Mouse (Mus musculus): ENCODE results near the gene Mogat2. TPM values are rescaled to one million over a fixed set of nuclear protein-coding genes. Genes with fewer than 3 reads are reported as not detected.

Gene Mogat2
- polyA plus RNA-seq, 1 experiment from 2014 or later = 1.7 TPM

DNA sequence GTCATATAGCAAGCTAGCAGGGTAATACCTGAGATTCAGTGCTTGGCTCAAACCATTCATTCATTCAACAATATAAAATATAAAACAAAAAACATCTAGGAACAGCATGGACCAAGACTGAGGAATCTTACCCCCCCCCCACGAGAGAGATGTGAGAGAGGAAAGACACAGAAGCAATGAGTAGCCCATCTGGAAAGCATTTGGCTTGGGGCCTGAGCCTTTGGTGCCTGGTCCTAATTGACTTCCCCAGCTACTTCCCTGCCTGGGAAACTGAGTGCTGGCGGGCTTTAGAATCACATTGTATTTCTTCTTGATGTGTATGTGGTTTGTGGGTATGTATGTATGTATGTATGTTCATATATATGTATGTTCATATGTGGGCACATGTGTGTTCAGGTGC is 2.8 kb downstream of the Mogat2 start:
- Histone ChIP-seq H3K4me2 (ENCODE audit: low read length) (no peak overlapping the region), H3K4me1 (ENCODE audit: control insufficient read depth in 2 of 2, insufficient read depth in 2 of 2, low read length in 2 of 2) (peaks cover 10 to 17% of the 10 kb centered on the region in 2 experiments), H3K27ac (replicated peaks in 1 of 2; ENCODE audit: control insufficient read depth in 1 of 2, insufficient read depth in 1 of 2, low read depth in 2 of 2, low read length in 2 of 2) (no peak overlapping the region), H3K9me3 (ENCODE audit: control insufficient read depth, low read length) (no peaks in the 10 kb centered on the region), H3K36me3 (ENCODE audit: control insufficient read depth, insufficient read depth, low read length) (no peaks in the 10 kb centered on the region), H3K9ac (ENCODE audit: low read length) (no peak overlapping the region), H3K4me3 (ENCODE audit: control insufficient read depth in 1 of 2, insufficient read depth in 1 of 2, low read depth in 1 of 2, low read length in 2 of 2) (no peak overlapping the region), H3K27me3 (ENCODE audit: control insufficient read depth, insufficient read depth, low read length) (peaks cover 1% of the 10 kb centered on the region; the same call in 1 of the 2 replicates)
- ATAC-seq (ENCODE audit: insufficient number of reproducible peaks, insufficient read depth, low FRiP score, low read depth) = no peak
- 68% methylated on average over 2 of the region's 2 CpGs for WGBS

DNA sequence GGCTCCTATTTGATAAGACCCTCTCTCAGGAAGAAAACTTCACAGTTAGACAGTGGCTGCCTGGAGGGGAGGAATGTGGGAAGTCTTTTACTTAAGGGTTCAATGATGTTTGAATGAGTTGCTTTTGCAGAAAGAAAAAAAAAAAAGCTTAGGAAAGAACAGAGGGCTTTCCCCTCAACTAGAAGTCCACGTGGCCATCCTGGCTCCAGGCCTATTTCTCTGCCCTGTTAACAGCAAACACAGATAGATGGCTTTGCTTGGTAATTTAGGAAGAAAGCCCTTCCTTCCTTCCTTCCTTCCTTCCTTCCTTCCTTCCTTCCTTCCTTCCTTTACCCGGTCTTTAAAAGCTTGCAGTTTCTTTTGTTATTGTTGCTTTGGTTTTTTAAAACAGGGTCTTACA is 3.5 kb downstream of the Mogat2 start:
- Histone ChIP-seq H3K27me3 (ENCODE audit: control insufficient read depth, insufficient read depth, low read length) (no peaks in the 10 kb centered on the region), H3K36me3 (ENCODE audit: control insufficient read depth, insufficient read depth, low read length) (no peaks in the 10 kb centered on the region), H3K4me2 (ENCODE audit: low read length) (no peak overlapping the region), H3K4me3 (ENCODE audit: control insufficient read depth in 1 of 2, insufficient read depth in 1 of 2, low read depth in 1 of 2, low read length in 2 of 2) (no peak overlapping the region), H3K9ac (ENCODE audit: low read length) (no peak overlapping the region), H3K9me3 (ENCODE audit: control insufficient read depth, low read length) (no peaks in the 10 kb centered on the region), H3K27ac (replicated peaks in 1 of 2; ENCODE audit: control insufficient read depth in 1 of 2, insufficient read depth in 1 of 2, low read depth in 2 of 2, low read length in 2 of 2) (no peak overlapping the region), H3K4me1 (ENCODE audit: control insufficient read depth in 2 of 2, insufficient read depth in 2 of 2, low read length in 2 of 2) (peaks cover 10 to 17% of the 10 kb centered on the region in 2 experiments)
- no peak for ATAC-seq (ENCODE audit: insufficient number of reproducible peaks, insufficient read depth, low FRiP score, low read depth)
- WGBS = 42% methylated on average over 2 of the region's 2 CpGs

DNA sequence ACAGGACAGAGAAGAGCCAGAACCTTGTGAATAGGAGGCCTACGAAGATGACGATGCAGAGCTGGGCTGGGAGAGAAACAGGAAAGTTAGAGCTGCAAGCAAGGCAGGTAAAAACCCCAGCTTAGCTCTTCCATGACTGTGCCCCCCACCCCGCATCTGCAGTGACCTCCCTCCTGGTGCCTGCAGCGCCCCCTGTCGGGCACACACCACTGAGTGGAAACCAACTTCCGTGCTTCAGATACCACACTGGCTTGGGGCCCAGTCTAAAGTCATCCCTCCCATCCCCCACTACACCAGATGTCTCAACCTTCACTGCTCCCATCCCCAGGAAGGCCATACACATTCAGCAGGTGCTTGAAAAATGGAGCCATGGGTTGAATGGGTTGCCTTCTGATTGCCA is 5.8 kb downstream of the Mogat2 start:
- Histone ChIP-seq H3K27ac (replicated peaks in 1 of 2; ENCODE audit: control insufficient read depth in 1 of 2, insufficient read depth in 1 of 2, low read depth in 2 of 2, low read length in 2 of 2) (no peak overlapping the region), H3K4me1 (ENCODE audit: control insufficient read depth in 2 of 2, insufficient read depth in 2 of 2, low read length in 2 of 2) (peaks cover 0 to 8% of the 10 kb centered on the region in 2 experiments; a peak in 2 of 4 replicates), H3K4me2 (ENCODE audit: low read length) (no peak overlapping the region), H3K4me3 (ENCODE audit: control insufficient read depth in 1 of 2, insufficient read depth in 1 of 2, low read depth in 1 of 2, low read length in 2 of 2) (no peak overlapping the region), H3K27me3 (ENCODE audit: control insufficient read depth, insufficient read depth, low read length) (no peaks in the 10 kb centered on the region), H3K9me3 (ENCODE audit: control insufficient read depth, low read length) (no peaks in the 10 kb centered on the region), H3K9ac (ENCODE audit: low read length) (no peak overlapping the region), H3K36me3 (ENCODE audit: control insufficient read depth, insufficient read depth, low read length) (no peaks in the 10 kb centered on the region)
- WGBS = 58% methylated on average over 6 of the region's 6 CpGs
- no peak for ATAC-seq (ENCODE audit: insufficient number of reproducible peaks, insufficient read depth, low FRiP score, low read depth)

DNA sequence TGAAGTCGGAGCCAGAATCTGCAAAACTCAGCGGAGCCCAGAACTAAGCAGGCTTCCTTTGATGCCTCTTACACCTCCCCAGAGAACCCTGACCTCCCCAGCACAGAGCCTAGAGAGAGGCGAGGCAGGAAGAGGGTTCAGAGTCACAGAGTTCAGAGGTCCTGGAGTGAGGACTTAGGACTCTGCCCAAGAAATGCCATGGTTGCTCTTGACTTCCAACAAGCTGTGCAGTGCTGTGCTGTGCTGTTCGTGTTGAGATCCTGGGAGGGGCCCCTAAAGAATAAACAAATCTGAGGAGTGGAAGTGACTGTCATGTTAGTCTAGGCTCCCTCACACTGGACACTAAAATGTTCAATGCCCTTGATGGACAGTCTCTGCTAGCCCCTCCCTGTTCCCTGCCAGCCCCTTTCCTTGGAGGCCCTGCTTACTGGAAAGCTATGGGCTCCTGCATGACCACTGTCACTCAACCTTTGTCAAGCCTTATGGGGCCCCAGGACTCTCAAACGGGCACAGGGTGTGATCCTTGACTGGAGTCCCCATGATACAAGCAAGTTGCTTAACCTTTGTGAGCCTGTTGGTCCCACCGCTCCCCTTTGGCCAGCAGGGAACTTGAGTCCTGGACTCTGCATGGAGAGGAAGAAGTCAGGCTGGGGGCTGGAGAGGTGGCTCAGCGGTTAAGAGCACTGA is 8.2 kb downstream of the Mogat2 start:
- no peaks in the 10 kb centered on the region for H3K36me3 ChIP-seq (ENCODE audit: control insufficient read depth, insufficient read depth, low read length)
- ATAC-seq (ENCODE audit: insufficient number of reproducible peaks, insufficient read depth, low FRiP score, low read depth) = no peak
- H3K9me3 ChIP-seq (ENCODE audit: control insufficient read depth, low read length) = no peaks in the 10 kb centered on the region
- H3K27me3 ChIP-seq (ENCODE audit: control insufficient read depth, insufficient read depth, low read length) = no peaks in the 10 kb centered on the region
- H3K4me3 ChIP-seq (ENCODE audit: control insufficient read depth in 1 of 2, insufficient read depth in 1 of 2, low read depth in 1 of 2, low read length in 2 of 2) = no peak overlapping the region
- 70% methylated on average over 7 of the region's 7 CpGs for WGBS
- H3K27ac ChIP-seq (replicated peaks in 1 of 2; ENCODE audit: control insufficient read depth in 1 of 2, insufficient read depth in 1 of 2, low read depth in 2 of 2, low read length in 2 of 2) = no peak overlapping the region
- H3K9ac ChIP-seq (ENCODE audit: low read length) = no peak overlapping the region
- H3K4me2 ChIP-seq (ENCODE audit: low read length) = no peak overlapping the region
- H3K4me1 ChIP-seq (ENCODE audit: control insufficient read depth in 2 of 2, insufficient read depth in 2 of 2, low read length in 2 of 2) = peaks cover 0 to 2% of the 10 kb centered on the region in 2 experiments; a peak in 1 of 4 replicates

DNA sequence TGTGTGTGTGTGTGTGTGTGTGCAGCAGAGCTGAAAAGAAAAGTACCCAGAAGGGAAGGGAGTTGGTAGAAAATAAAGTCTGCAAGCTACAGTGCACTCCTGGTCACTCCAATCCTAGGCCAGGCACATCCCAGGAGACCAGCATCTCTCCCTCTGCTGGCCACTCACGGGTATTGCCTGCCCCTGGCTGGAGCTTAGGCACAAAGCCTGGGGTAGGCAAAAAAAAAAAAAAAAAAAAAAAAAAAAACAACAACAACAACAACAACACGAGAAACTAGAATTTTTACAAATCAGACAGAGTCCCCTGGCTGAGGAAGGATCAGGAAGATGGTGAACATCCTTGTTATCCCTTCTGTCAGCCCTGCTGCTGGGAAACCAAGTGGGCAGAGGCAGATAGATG is 9.0 kb downstream of the Mogat2 start:
- Histone ChIP-seq H3K27ac (replicated peaks in 1 of 2; ENCODE audit: control insufficient read depth in 1 of 2, insufficient read depth in 1 of 2, low read depth in 2 of 2, low read length in 2 of 2) (no peak overlapping the region), H3K36me3 (ENCODE audit: control insufficient read depth, insufficient read depth, low read length) (no peaks in the 10 kb centered on the region), H3K4me2 (ENCODE audit: low read length) (no peak overlapping the region), H3K9ac (ENCODE audit: low read length) (no peak overlapping the region), H3K27me3 (ENCODE audit: control insufficient read depth, insufficient read depth, low read length) (no peaks in the 10 kb centered on the region), H3K4me1 (ENCODE audit: control insufficient read depth in 2 of 2, insufficient read depth in 2 of 2, low read length in 2 of 2) (peaks cover 2 to 3% of the 10 kb centered on the region in 2 experiments; a peak in 1 of 4 replicates), H3K4me3 (ENCODE audit: control insufficient read depth in 1 of 2, insufficient read depth in 1 of 2, low read depth in 1 of 2, low read length in 2 of 2) (no peak overlapping the region), H3K9me3 (ENCODE audit: control insufficient read depth, low read length) (no peaks in the 10 kb centered on the region)
- 13% methylated on average over 2 of the region's 2 CpGs for WGBS
- ATAC-seq (ENCODE audit: insufficient number of reproducible peaks, insufficient read depth, low FRiP score, low read depth) = no peak

DNA sequence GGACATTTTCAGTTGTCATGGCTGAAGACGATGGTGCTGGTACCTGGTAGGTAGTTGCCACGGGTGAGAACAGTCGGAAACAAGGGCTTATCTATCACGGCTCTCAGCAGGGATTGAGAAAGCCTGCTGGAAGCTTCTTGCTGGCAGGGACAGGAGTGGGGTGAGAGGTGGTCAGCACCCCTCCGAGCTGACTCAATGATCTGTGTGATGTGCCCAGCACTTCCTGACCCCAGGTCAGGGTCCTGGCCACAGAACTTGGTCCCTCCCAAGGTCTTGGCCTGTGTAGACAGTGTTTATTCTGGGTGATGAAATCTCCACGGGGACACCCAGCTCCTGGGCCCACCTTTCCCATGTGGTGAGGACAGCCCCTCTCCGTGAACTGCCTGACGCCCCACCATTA is 9.6 kb downstream of the Mogat2 start:
- H3K27ac ChIP-seq (replicated peaks in 1 of 2; ENCODE audit: control insufficient read depth in 1 of 2, insufficient read depth in 1 of 2, low read depth in 2 of 2, low read length in 2 of 2) = no peak overlapping the region
- no peak for ATAC-seq (ENCODE audit: insufficient number of reproducible peaks, insufficient read depth, low FRiP score, low read depth)
- H3K9me3 ChIP-seq (ENCODE audit: control insufficient read depth, low read length) = no peaks in the 10 kb centered on the region
- no peak overlapping the region for H3K4me2 ChIP-seq (ENCODE audit: low read length)
- no peaks in the 10 kb centered on the region for H3K27me3 ChIP-seq (ENCODE audit: control insufficient read depth, insufficient read depth, low read length)
- peaks cover 2 to 3% of the 10 kb centered on the region in 2 experiments; a peak in 1 of 4 replicates for H3K4me1 ChIP-seq (ENCODE audit: control insufficient read depth in 2 of 2, insufficient read depth in 2 of 2, low read length in 2 of 2)
- H3K36me3 ChIP-seq (ENCODE audit: control insufficient read depth, insufficient read depth, low read length) = no peaks in the 10 kb centered on the region
- WGBS = 69% methylated on average over 8 of the region's 8 CpGs
- no peak overlapping the region for H3K4me3 ChIP-seq (ENCODE audit: control insufficient read depth in 1 of 2, insufficient read depth in 1 of 2, low read depth in 1 of 2, low read length in 2 of 2)
- H3K9ac ChIP-seq (ENCODE audit: low read length) = no peak overlapping the region

DNA sequence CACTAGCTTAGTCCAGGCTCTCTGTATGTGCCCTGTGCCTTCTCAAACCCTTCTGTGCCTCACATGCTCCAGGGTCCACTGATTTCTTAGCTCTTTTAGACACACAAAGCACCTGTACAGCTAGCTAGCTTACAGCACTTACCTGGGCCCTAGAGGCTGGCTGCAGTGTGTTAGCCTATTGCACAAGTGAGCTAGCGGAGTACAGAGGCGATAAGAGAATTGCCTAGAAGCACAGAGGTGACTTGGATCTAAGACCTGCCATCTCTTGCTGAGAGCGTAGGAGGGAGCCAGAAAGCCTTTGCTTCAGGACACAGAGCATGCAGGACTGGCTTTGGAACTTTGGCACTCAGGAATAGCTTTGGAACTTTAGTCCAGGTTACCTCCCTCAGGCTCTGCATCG is 11.2 kb downstream of the Mogat2 start:
- no peak overlapping the region for H3K9ac ChIP-seq (ENCODE audit: low read length)
- H3K36me3 ChIP-seq (ENCODE audit: control insufficient read depth, insufficient read depth, low read length) = no peaks in the 10 kb centered on the region
- no peak overlapping the region for H3K4me3 ChIP-seq (ENCODE audit: control insufficient read depth in 1 of 2, insufficient read depth in 1 of 2, low read depth in 1 of 2, low read length in 2 of 2)
- H3K27me3 ChIP-seq (ENCODE audit: control insufficient read depth, insufficient read depth, low read length) = no peaks in the 10 kb centered on the region
- H3K27ac ChIP-seq (replicated peaks in 1 of 2; ENCODE audit: control insufficient read depth in 1 of 2, insufficient read depth in 1 of 2, low read depth in 2 of 2, low read length in 2 of 2) = no peak overlapping the region
- 92% methylated on average over 4 of the region's 4 CpGs for WGBS
- no peak overlapping the region for H3K4me2 ChIP-seq (ENCODE audit: low read length)
- no peak for ATAC-seq (ENCODE audit: insufficient number of reproducible peaks, insufficient read depth, low FRiP score, low read depth)
- peaks cover 2 to 3% of the 10 kb centered on the region in 2 experiments; a peak in 1 of 4 replicates for H3K4me1 ChIP-seq (ENCODE audit: control insufficient read depth in 2 of 2, insufficient read depth in 2 of 2, low read length in 2 of 2)
- no peaks in the 10 kb centered on the region for H3K9me3 ChIP-seq (ENCODE audit: control insufficient read depth, low read length)

DNA sequence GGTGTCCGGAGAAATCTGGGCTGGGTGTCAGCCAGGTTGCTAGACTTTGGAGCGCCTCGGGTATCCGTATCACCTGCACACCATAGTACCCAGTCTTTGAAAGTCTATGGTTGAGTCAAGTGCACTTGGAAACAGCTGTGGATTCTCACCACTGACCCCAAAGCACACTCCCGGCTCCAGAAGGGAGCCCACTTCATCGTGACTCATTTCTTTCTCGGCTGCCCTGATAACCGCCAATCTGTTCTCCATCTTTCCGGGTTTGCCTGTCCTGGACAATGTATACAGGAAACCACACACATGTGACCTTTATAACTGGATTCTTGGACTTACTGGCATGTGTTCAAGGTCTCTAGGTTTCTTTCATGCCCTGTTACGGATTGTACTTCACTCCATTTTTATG is 11.8 kb downstream of the Mogat2 start:
- Histone ChIP-seq H3K4me3 (ENCODE audit: control insufficient read depth in 1 of 2, insufficient read depth in 1 of 2, low read depth in 1 of 2, low read length in 2 of 2) (no peak overlapping the region), H3K9ac (ENCODE audit: low read length) (no peak overlapping the region), H3K27ac (replicated peaks in 1 of 2; ENCODE audit: control insufficient read depth in 1 of 2, insufficient read depth in 1 of 2, low read depth in 2 of 2, low read length in 2 of 2) (no peak overlapping the region), H3K36me3 (ENCODE audit: control insufficient read depth, insufficient read depth, low read length) (no peaks in the 10 kb centered on the region), H3K9me3 (ENCODE audit: control insufficient read depth, low read length) (no peaks in the 10 kb centered on the region), H3K27me3 (ENCODE audit: control insufficient read depth, insufficient read depth, low read length) (no peaks in the 10 kb centered on the region), H3K4me2 (ENCODE audit: low read length) (no peak overlapping the region), H3K4me1 (ENCODE audit: control insufficient read depth in 2 of 2, insufficient read depth in 2 of 2, low read length in 2 of 2) (peaks cover 2 to 3% of the 10 kb centered on the region in 2 experiments; a peak in 1 of 4 replicates)
- no peak for ATAC-seq (ENCODE audit: insufficient number of reproducible peaks, insufficient read depth, low FRiP score, low read depth)
- WGBS = 82% methylated on average over 10 of the region's 10 CpGs

Data from heart, embryonic 14.5 days (tissue).